22 mouse cellular contexts compared by ENCODE assay signal in genomic region chr19:36522558-36523195, GRCm38 (mm10). TPM values are rescaled to one million over a fixed set of nuclear protein-coding genes. Genes with fewer than 3 reads are reported as not detected.
DNase-seq lines count a peak whose midpoint lies in the region; ATAC-seq lines count a peak whose summit lies in the region.
"Had no signal": no experiment of that assay in that cellular context is flagged by ENCODE, and none has a peak within 500 bp of the region (broad histone marks: within the 10 kb centered on the region; RNA-seq: fewer than 3 reads in every experiment).

No protein-coding gene starts in this region.

- H3K9me3 ChIP-seq in kidney, embryonic 16.5 days (ENCODE audit: low read length): no peaks in the 10 kb centered on the region
- H3K9me3 ChIP-seq: embryonic facial prominence, embryonic 15.5 days; heart, embryonic 13.5 days; hindbrain, embryonic 10.5 days; midbrain, embryonic 12.5 days had no signal

- no peak overlapping the region for H3K4me3 ChIP-seq in kidney, embryonic 16.5 days (ENCODE audit: low read length)
- H3K4me3 ChIP-seq: embryonic facial prominence, embryonic 15.5 days; heart, embryonic 13.5 days; hindbrain, embryonic 10.5 days; midbrain, embryonic 12.5 days had no signal

- WGBS in kidney, embryonic 16.5 days: 64% methylated on average over 3 of the region's 3 CpGs

- no peaks in the 10 kb centered on the region for H3K4me1 ChIP-seq in kidney, embryonic 16.5 days (ENCODE audit: insufficient read depth, low read length)
- H3K4me1 ChIP-seq: embryonic facial prominence, embryonic 15.5 days; hindbrain, embryonic 10.5 days; midbrain, embryonic 12.5 days had no signal

- no peak overlapping the region for H3K4me2 ChIP-seq in kidney, embryonic 16.5 days (replicated peaks; ENCODE audit: low read depth, low read length)
- H3K4me2 ChIP-seq: embryonic facial prominence, embryonic 15.5 days; heart, embryonic 13.5 days; midbrain, embryonic 12.5 days had no signal

- peak; percentile 80 for ATAC-seq in common myeloid progenitor, adult 5-6 weeks (replicated peaks; ENCODE audit: low read depth, poor library complexity, severe bottlenecking)
- no peak for ATAC-seq in kidney, embryonic 16.5 days (ENCODE audit: low FRiP score, low TSS enrichment)
- ATAC-seq: forebrain, embryonic 14.5 days had no signal

- no peak overlapping the region for H3K9ac ChIP-seq in kidney, embryonic 16.5 days (replicated peaks; ENCODE audit: low read length)
- H3K9ac ChIP-seq: embryonic facial prominence, embryonic 15.5 days; heart, embryonic 13.5 days; midbrain, embryonic 12.5 days had no signal

- peak; percentile 33 for DNase-seq in spleen, postnatal 36 days (ENCODE audit: low spot score in 2 of 2)
- no peak for DNase-seq in spleen, adult 18-20 months
- DNase-seq in natural killer cell, adult 2 months (ENCODE audit: low spot score in 2 of 2): peak; percentile 53 to 64
- DNase-seq in lung, postnatal 25 days (ENCODE audit: low spot score): no peak
- no peak for DNase-seq in adrenal gland, postnatal 10 days
- DNase-seq: adrenal gland, postnatal 14 days; cerebellum, adult 9-10 months; embryo, embryonic 11 days; heart, adult 11 months; kidney, adult 9 months; left cerebral cortex, postnatal 4 days; lung, adult 18-20 months; lung, postnatal 4 days; retina, postnatal 1 day; right cerebral cortex, postnatal 4 days had no signal

- no peaks in the 10 kb centered on the region for H3K36me3 ChIP-seq in kidney, embryonic 16.5 days (ENCODE audit: insufficient read depth, low read length)
- H3K36me3 ChIP-seq: embryonic facial prominence, embryonic 15.5 days; heart, embryonic 13.5 days; hindbrain, embryonic 10.5 days; midbrain, embryonic 12.5 days had no signal

- H3K27ac ChIP-seq in kidney, embryonic 16.5 days (ENCODE audit: low read length): no peak overlapping the region
- H3K27ac ChIP-seq: embryonic facial prominence, embryonic 15.5 days; heart, embryonic 13.5 days; hindbrain, embryonic 10.5 days; midbrain, embryonic 12.5 days had no signal

- H3K27me3 ChIP-seq in kidney, embryonic 16.5 days (ENCODE audit: insufficient read depth, low read length): no peaks in the 10 kb centered on the region
- H3K27me3 ChIP-seq: embryonic facial prominence, embryonic 15.5 days; heart, embryonic 13.5 days; midbrain, embryonic 12.5 days had no signal

RNA-seq across cellular contexts. Expression of gene Hectd2, which starts 31.8 kb away (rescaled TPM):
- total RNA-seq in common myeloid progenitor, adult 5-6 weeks (2017): 1.6 and 3.1 TPM in 2 replicates
- polyA plus RNA-seq in kidney, embryonic 16.5 days (2015; fragmentation: Nextera tagmentation; extraction: Ambion mirVana): 1.9 and 2.1 TPM in 2 replicates
- total RNA-seq in adrenal gland, postnatal 10 days (2021): 1 to 10 TPM; 2.4 to 2.6 TPM

Comparison
In these comparisons a context has a peak if more than half of its experiments do, and no peak if none do; other contexts are left out.
1. DNase-seq: peak in spleen, postnatal 36 days (2 of 2) and natural killer cell, adult 2 months (2 of 2); none in spleen, adult 18-20 months (0 of 2), lung, postnatal 25 days (single experiment) and adrenal gland, postnatal 10 days (single experiment).